Mouse (Mus musculus) heart, embryonic 16.5 days (tissue): ENCODE measurements around the gene Scgb1b18. TPM values are rescaled to one million over a fixed set of nuclear protein-coding genes. Genes with fewer than 3 reads are reported as not detected.
"Not testable (repeated sequence)": the region's sequence is repeated elsewhere in the genome, so short reads cannot be mapped to it uniquely, and the experiment has no call there.

Source experiments
- ATAC-seq: fragments of 200-750 bp; cut with Nextera tagmentation; replicated peaks from 2 replicates; pipeline ENCODE4 v1.8.0; 2017; ENCODE audit warnings: moderate number of reproducible peaks; ENCODE audit not compliant: insufficient read depth, low FRiP score; ENCODE audit errors: extremely low read depth
- H3K27ac ChIP-seq: fragments of 300-500 bp; sonication (generic); 2 replicates; pipeline ENCODE4 v1.5.1; 2014; ENCODE audit warnings: mild to moderate bottlenecking, low read length, control low read depth, moderate library complexity
- H3K27me3 ChIP-seq: fragments of 300-500 bp; sonication (generic); 2 replicates; pipeline ENCODE4 v1.6.1; 2014; ENCODE audit warnings: low read length, mixed read lengths; ENCODE audit not compliant: control insufficient read depth, insufficient read depth
- H3K36me3 ChIP-seq: fragments of 300-500 bp; sonication (generic); 2 replicates; pipeline ENCODE4 v1.6.1; 2014; ENCODE audit not compliant: control insufficient read depth, insufficient read depth
- H3K4me1 ChIP-seq: fragments of 300-500 bp; sonication (generic); 2 replicates; pipeline ENCODE4 v1.6.1; 2014; ENCODE audit warnings: low read length, mixed read lengths; ENCODE audit not compliant: control insufficient read depth, insufficient read depth
- H3K4me2 ChIP-seq: fragments of 300-500 bp; sonication (generic); 2 replicates; pipeline ENCODE4 v1.6.1; 2014; ENCODE audit warnings: low read depth, mild to moderate bottlenecking, control low read depth, low read length
- H3K4me3 ChIP-seq: fragments of 300-500 bp; sonication (generic); 2 replicates; pipeline ENCODE4 v1.5.1; 2014; ENCODE audit warnings: mild to moderate bottlenecking, control low read depth, low read length
- H3K9ac ChIP-seq: fragments of 300-500 bp; sonication (generic); 2 replicates; pipeline ENCODE4 v1.6.1; 2014; ENCODE audit warnings: low read length, control low read depth
- H3K9me3 ChIP-seq: fragments of 300-500 bp; sonication (generic); replicated peaks from 2 replicates; pipeline ENCODE4 v1.6.1; 2016; ENCODE audit warnings: low read length; ENCODE audit not compliant: control insufficient read depth
- WGBS: fragments of 180-500 bp; shearing (Covaris S2); extraction: QIAGEN DNeasy Blood & Tissue Kit; methylation state at CpG from one replicate; pipeline ENCODE4 v1.1.7; 2014; 5-methylcytosine and 5-hydroxymethylcytosine counted together
- polyA plus RNA-seq: library from polyadenylated mRNA; unstranded; fragments of >200 nt; fragmentation: Nextera tagmentation; extraction: Ambion mirVana; gene quantifications from 2 replicates; pipeline ENCODE4 v1.2.1, GENCODE M21; 2015

Gene Scgb1b18
- not detected in 2 replicates for polyA plus RNA-seq

DNA sequence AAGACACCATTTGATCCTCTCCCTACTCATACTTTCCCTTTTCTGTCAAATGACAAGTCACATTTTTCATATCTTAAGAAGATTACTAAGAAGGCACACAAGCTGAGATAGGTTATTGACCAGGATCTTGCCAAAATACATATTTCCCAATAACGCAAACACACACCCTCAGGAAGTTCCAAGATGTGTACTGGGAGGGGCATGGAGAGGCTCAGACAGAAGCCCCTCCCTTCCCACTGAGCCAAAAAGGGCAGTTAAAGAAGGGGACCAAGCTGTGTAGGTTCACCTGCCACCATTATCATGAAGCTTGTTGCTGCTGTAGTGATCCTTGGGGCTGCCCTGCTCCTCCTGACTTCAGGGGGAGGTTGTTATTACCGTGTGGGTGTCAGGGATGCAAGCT lies at the start of gene Scgb1b18:
Scgb1b18 (plus strand) TSS at position 301 of the 400 bp plus-strand sequence.
- H3K27ac ChIP-seq, H3K4me3 ChIP-seq, H3K4me1 ChIP-seq, H3K9ac ChIP-seq, H3K4me2 ChIP-seq, H3K27me3 ChIP-seq, ATAC-seq, H3K36me3 ChIP-seq, H3K9me3 ChIP-seq: not testable (repeated sequence)
- no CpG with 5 or more reads among the region's 2 CpGs for WGBS

DNA sequence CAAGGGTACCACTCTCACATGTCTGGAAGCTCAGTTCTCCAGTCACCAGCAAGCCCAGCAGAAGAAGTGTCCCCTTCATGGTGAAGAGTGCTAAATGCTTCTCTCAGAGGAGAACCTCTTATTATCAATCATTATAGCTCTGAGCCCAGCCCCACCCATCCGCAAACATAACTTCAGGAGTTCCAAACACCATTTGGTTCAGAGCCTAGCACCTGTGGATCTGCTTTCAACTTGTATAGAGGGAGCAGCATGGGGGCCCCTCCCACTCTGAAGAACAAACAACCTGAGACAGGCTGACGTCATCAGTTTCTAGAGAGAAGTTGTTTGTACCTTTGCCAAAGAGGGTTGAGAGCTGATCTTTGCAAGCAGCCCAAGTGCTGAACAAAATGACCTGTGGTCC lies 11.6 kb upstream of the Scgb1b18 start, which contains the start of gene Scgb2b18:
Scgb2b18 (minus strand) TSS at position 101 of the 400 bp plus-strand sequence.
- H3K27me3 ChIP-seq, H3K9ac ChIP-seq, H3K9me3 ChIP-seq, H3K4me3 ChIP-seq, ATAC-seq, H3K4me1 ChIP-seq, H3K4me2 ChIP-seq, H3K36me3 ChIP-seq, H3K27ac ChIP-seq: not testable (repeated sequence)
- WGBS = 72% methylated on average over 1 of the region's 2 CpGs

Other genes with a start within 250 kb of the Scgb1b18 start
- not detected in 2 replicates for gene Scgb2b17, start 129.0 kb upstream of the Scgb1b18 start, polyA plus RNA-seq
- gene Scgb1b17, start 122.1 kb upstream of the Scgb1b18 start, polyA plus RNA-seq = not detected in 2 replicates
- not detected in 2 replicates for gene Scgb2b18, start 11.7 kb upstream of the Scgb1b18 start, polyA plus RNA-seq
- gene Scgb2b19, start 94.8 kb downstream of the Scgb1b18 start, polyA plus RNA-seq = not detected in 2 replicates
- gene Scgb1b19, start 101.7 kb downstream of the Scgb1b18 start, polyA plus RNA-seq = not detected in 2 replicates
- gene Scgb2b20, start 180.8 kb downstream of the Scgb1b18 start, polyA plus RNA-seq = not detected in 2 replicates
- gene Scgb1b20, start 187.7 kb downstream of the Scgb1b18 start, polyA plus RNA-seq = not detected in 2 replicates